19 mouse cellular contexts compared by ENCODE assay signal in genomic region chr7:49371345-49371744, GRCm38 (mm10).
DNase-seq lines count a peak whose midpoint lies in the region; ATAC-seq and TF ChIP-seq lines count a peak whose summit lies in the region.
"Had no signal": no experiment of that assay in that cellular context is flagged by ENCODE, and none has a peak within 500 bp of the region (broad histone marks: within the 10 kb centered on the region; RNA-seq: fewer than 3 reads in every experiment).

No protein-coding gene starts in this region.

- WGBS in olfactory bulb, adult 2 months = 74% methylated on average over 2 of the region's 2 CpGs
- WGBS in kidney, embryonic 15.5 days = 95% methylated on average over 2 of the region's 2 CpGs

- POLR2A ChIA-PET in Patski (lab: Charles Lee) = no interaction called here

- peak overlapping the region; percentile 16; the same call in 1 of the 2 replicates for H3K27ac ChIP-seq in gastrocnemius, adult 2 months
- peak overlapping the region; percentile 20; the same call in 1 of the 2 replicates for H3K27ac ChIP-seq in olfactory bulb, adult 2 months (ENCODE audit: insufficient read depth, low read depth, low read length)
- no peak overlapping the region for H3K27ac ChIP-seq in kidney, embryonic 15.5 days

- in situ Hi-C loops in Patski (cut with MboI; ENCODE audit: low pct_unique_long_range_greater_than_20kb) = no loop called here

- no peak for TF ChIP-seq CTCF in gastrocnemius, adult 2 months (IDR thresholded peaks at IDR 0.05)
- TF ChIP-seq CTCF in Patski (IDR thresholded peaks at IDR 0.05) = no peak
- no peak for TF ChIP-seq CTCF in olfactory bulb, adult 2 months (IDR thresholded peaks at IDR 0.05; ENCODE audit: insufficient read depth, low read depth, low read length)

- H3ac ChIP-seq in myocyte (ENCODE audit: control insufficient read depth, insufficient read length) = no peak overlapping the region

- H3K36me3 ChIP-seq in myocyte (ENCODE audit: control insufficient read depth, insufficient read depth) = no peaks in the 10 kb centered on the region
- no peaks in the 10 kb centered on the region for H3K36me3 ChIP-seq in kidney, embryonic 15.5 days
- H3K36me3 ChIP-seq: G1E had no signal

- H3K9ac ChIP-seq in kidney, embryonic 15.5 days = no peak overlapping the region

- H3K9me3 ChIP-seq in kidney, embryonic 15.5 days (replicated peaks) = no peaks in the 10 kb centered on the region

- TF ChIP-seq POLR2A in myocyte (IDR thresholded peaks at IDR 0.05; ENCODE audit: insufficient read length, low read depth) = no peak
- TF ChIP-seq POLR2A in olfactory bulb, adult 2 months (IDR thresholded peaks at IDR 0.05; ENCODE audit: insufficient read depth, low read depth, low read length) = no peak

- peak overlapping the region; percentile 62 for H3K4me2 ChIP-seq in myocyte (ENCODE audit: low read depth)
- no peak overlapping the region for H3K4me2 ChIP-seq in kidney, embryonic 15.5 days

- H3K79me2 ChIP-seq in myocyte (ENCODE audit: control insufficient read depth, insufficient read depth) = peaks cover 34% of the 10 kb centered on the region

- H3K27me3 ChIP-seq in Patski (no peaks in the 10 kb centered on the region), myocyte (ENCODE audit: control insufficient read depth, insufficient read depth, insufficient read length) (no peaks in the 10 kb centered on the region)
- H3K27me3 ChIP-seq in kidney, embryonic 15.5 days = no peaks in the 10 kb centered on the region

- peak; percentile 48 for ATAC-seq in Patski
- ATAC-seq in kidney, embryonic 15.5 days (replicated peaks; ENCODE audit: low FRiP score) = no peak
- ATAC-seq: activated CD4-positive, CD25-positive, alpha-beta regulatory T cell, adult 4 months; CD4-positive, CD25-positive, alpha-beta regulatory T cell, adult 4 months had no signal

- CTCF ChIA-PET in Patski (lab: Charles Lee) = interaction anchor here (0.9 to 1.7 kb wide), 2 partner anchors 11 to 122 kb away, joined by 3 to 4 read pairs; no protein-coding TSS in a partner anchor

- intact Hi-C loops in gastrocnemius, adult 2 months (cut with DNase I) = no loop called here
- intact Hi-C loops in gastrocnemius, postnatal 36 days (cut with DNase I) = no loop called here

- H3K4me3 ChIP-seq in gastrocnemius, adult 2 months = no peak overlapping the region
- peak overlapping the region; percentile 54 for H3K4me3 ChIP-seq in myocyte
- H3K4me3 ChIP-seq in olfactory bulb, adult 2 months (ENCODE audit: insufficient read depth, low read depth, low read length) = no peak overlapping the region
- H3K4me3 ChIP-seq in kidney, embryonic 15.5 days (replicated peaks) = no peak overlapping the region

- peaks cover 37% of the 10 kb centered on the region for H3K4me1 ChIP-seq in olfactory bulb, adult 2 months (ENCODE audit: control insufficient read depth, insufficient read depth, low read length)
- peaks cover 17% of the 10 kb centered on the region for H3K4me1 ChIP-seq in kidney, embryonic 15.5 days

- no peak for DNase-seq in gastrocnemius, adult 2 months
- DNase-seq in gastrocnemius, postnatal 36 days = no peak
- no peak for DNase-seq in Patski (ENCODE audit: low read depth, low spot score)
- DNase-seq in spleen, postnatal 36 days (ENCODE audit: low spot score in 2 of 2) = no peak
- DNase-seq in ovary, postnatal 10 days (ENCODE audit: low spot score) = no peak
- DNase-seq: adrenal gland, adult 8-10 months; adrenal gland, postnatal 10 days; adrenal gland, postnatal 25 days; adrenal gland, postnatal 36 days; B cell, adult 2 months; cerebellum, adult 11 months; cerebellum, adult 11-12 months; cerebellum, adult 18-20 months had no signal

TF ChIP-seq in myocyte, 11 proteins besides CTCF, POLR2A, EP300 and RAD21:
- peak; percentile 31 to 72 (median 53) for TF ChIP-seq MYOD1 (IDR thresholded peaks at IDR 0.05; ENCODE audit: control insufficient read depth in 1 of 3, insufficient read length in 2 of 3, low read depth in 2 of 3)
- no peak for TF ChIP-seq TCF12 (IDR thresholded peaks at IDR 0.05; ENCODE audit: insufficient read depth, poor library complexity, severe bottlenecking)
- no peak for TF ChIP-seq POLR2AphosphoS2 (IDR thresholded peaks at IDR 0.05; ENCODE audit: insufficient read length, low read depth)
- TF ChIP-seq REST (IDR thresholded peaks at IDR 0.05; ENCODE audit: insufficient read depth, insufficient read length) = no peak
- peak in 2 of 3 experiments; percentile 47 to 78 for TF ChIP-seq MYOG (IDR thresholded peaks at IDR 0.05; ENCODE audit: control insufficient read depth in 1 of 3, insufficient read depth in 1 of 3, insufficient read length in 2 of 3, low read depth in 2 of 3)
